Mouse (Mus musculus) Muller cell, postnatal 12 days (primary cell): ENCODE data around the gene Ephb2.

Source experiments
- DNase-seq: peaks from one replicate; pipeline ENCODE4 v3.0.0-alpha.2; 2015; ENCODE audit errors: inconsistent ontology term

Gene Ephb2

GRCm38 (mm10) chr4:136602018-136602554 lies 233.7 kb downstream of the Ephb2 start:
- DNase-seq: peak; percentile 62

GRCm38 (mm10) chr4:136601476-136601875 lies 234.3 kb downstream of the Ephb2 start:
- DNase-seq: peak; percentile 59

- no peak for DNase-seq
These were observed 235.3 kb downstream of the Ephb2 start for GRCm38 (mm10) chr4:136600536-136600935.

GRCm38 (mm10) chr4:136599869-136600268 lies 235.9 kb downstream of the Ephb2 start:
- DNase-seq: no peak

- DNase-seq: peak; percentile 66
These were observed 237.4 kb downstream of the Ephb2 start for GRCm38 (mm10) chr4:136598268-136598876.
